Mouse (Mus musculus): ENCODE results near the gene Gata3.

Gene Gata3

GRCm38 (mm10) chr2:9889651-9890183 lies at the start of gene Gata3:
Gata3 (minus strand) TSS chr2:9890034.
- no peak for DNase-seq

GRCm38 (mm10) chr2:9939250-9939649 lies 49.4 kb upstream of the Gata3 start:
- no peak for DNase-seq

GRCm38 (mm10) chr2:9935965-9936364 lies 46.1 kb upstream of the Gata3 start:
- DNase-seq, result no peak

- DNase-seq, result no peak
Measured at GRCm38 (mm10) chr2:9926905-9927283, 37.1 kb upstream of the Gata3 start.

GRCm38 (mm10) chr2:9926194-9926904 lies 36.5 kb upstream of the Gata3 start:
- no peak for DNase-seq

GRCm38 (mm10) chr2:9918691-9919471 lies 29.0 kb upstream of the Gata3 start:
- no peak for DNase-seq

GRCm38 (mm10) chr2:9917602-9918001 lies 27.8 kb upstream of the Gata3 start:
- no peak for DNase-seq

- DNase-seq, result no peak
Measured at GRCm38 (mm10) chr2:9905995-9906394, 16.2 kb upstream of the Gata3 start.

GRCm38 (mm10) chr2:9903854-9904560 lies 14.2 kb upstream of the Gata3 start:
- DNase-seq, result no peak

DNA sequence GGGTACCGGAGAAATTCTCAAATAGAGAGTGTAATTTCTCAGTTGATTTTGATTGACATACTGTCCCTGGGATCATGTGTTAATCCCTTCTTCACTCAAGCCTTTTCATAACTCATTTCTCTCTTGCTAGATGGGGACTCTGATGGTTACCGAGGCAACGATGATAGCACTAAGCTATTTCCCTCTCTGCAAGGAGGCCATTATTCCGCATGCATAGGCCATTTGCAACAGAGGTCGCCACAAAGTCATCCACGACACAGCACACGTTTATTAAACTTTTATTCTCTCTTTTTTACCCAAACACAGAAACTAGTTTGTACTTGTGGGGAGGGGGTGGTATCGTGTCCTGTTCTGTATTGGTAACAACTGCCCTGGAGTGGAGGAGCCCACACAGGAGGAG lies 8.0 kb upstream of the Gata3 start:
- no peak for DNase-seq

GRCm38 (mm10) chr2:9896097-9896770 lies 6.4 kb upstream of the Gata3 start:
- DNase-seq, result no peak

DNA sequence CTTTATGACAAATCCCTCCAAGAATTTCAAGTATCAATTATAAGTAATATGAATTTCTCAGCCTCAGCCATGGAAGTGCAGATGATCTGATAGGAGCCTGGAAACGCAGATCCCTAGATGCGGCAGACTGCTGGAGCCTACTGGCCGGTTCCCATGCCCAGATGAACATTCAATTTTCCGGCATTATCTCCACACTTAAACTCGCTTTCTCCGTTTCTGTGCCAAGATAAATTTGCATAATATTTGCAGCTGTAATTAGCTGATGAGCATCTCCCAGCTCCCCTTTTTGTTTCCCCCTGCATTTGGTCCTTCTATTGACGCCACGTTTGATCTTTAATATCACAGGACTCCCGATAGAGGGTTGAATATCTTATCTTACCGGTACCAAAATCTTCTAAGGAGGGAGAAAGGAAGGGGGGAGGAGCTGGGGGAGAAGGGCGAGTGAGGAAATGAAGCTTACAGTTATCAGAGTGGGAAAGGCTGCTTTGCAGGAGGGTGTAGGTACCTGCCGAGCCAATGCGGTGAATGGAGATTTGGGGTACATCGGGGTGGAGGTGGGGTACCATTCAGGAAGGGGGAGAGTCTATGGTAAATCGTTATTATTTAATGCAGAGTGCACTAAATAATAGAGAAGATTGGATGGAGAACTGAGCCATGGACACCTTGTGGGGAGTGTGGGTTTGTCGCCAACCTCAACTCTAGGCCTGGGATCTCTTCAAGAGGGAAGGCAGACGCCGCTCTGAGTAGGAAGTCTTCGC lies 5.2 kb upstream of the Gata3 start:
- DNase-seq, result no peak

GRCm38 (mm10) chr2:9893272-9893953 lies 3.6 kb upstream of the Gata3 start:
- DNase-seq, result no peak

GRCm38 (mm10) chr2:9892541-9892940 lies 2.7 kb upstream of the Gata3 start:
- no peak for DNase-seq

DNA sequence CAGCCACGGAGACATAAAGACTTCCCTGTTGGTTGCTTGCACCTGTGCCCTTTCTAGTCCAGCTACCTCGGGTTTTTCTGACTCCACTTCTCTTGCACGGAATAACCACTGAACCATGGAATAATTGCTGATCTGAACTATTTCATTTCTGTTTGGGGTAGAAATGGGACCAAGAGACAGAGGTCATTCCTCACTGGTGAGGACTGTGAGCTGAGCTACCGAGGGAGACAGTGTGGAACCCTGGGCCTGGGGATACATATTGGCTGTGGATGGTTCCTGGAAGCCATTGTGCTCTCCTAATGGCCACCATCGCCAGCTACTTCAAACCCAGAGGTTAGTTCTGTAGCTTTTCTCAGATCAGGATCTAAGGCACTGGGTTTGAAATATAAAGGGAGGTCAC lies 1.1 kb upstream of the Gata3 start:
- DNase-seq, result no peak

- DNase-seq, result no peak
Measured at GRCm38 (mm10) chr2:9890251-9890650, 417 bp upstream of the Gata3 start.

GRCm38 (mm10) chr2:9888913-9889650 lies 752 bp downstream of the Gata3 start, which contains the start of gene 9230102O04Rik:
9230102O04Rik (minus strand) TSS chr2:9889540.
- no peak for DNase-seq

GRCm38 (mm10) chr2:9887636-9888035 lies 2.2 kb downstream of the Gata3 start:
- no peak for DNase-seq

- DNase-seq, result no peak
Measured at GRCm38 (mm10) chr2:9886921-9887610, 2.8 kb downstream of the Gata3 start.

DNA sequence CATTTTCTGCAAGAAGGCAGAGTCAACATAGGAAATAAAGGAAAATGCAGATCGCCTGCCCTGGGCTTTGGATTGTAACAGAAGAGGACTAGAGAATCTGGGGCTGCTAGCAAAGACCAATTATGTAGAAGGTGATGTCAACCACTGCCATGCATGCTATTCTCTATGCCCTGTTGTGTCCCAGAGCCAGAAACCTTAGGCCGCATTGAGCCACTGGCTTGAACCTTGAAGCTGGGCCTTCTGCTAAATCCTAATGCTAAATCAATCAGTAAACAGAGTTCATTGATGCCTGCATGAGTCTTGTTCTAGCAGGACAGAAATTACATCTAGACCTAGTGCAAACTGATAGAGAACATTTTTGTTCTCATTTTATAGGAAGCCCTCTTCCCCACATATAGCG lies 3.8 kb downstream of the Gata3 start:
- DNase-seq, result no peak
